Mouse (Mus musculus): ENCODE measurements around the gene Bbs9.
A peak's percentile ranks its signal among the peaks of the same experiment; 100 is the strongest.
"Not testable (repeated sequence)": the region's sequence is repeated elsewhere in the genome, so short reads cannot be mapped to it uniquely, and the experiment has no call there.

Bbs9 gene

GRCm38 (mm10) chr9:22475424-22475868 lies at the start of gene Bbs9:
Gene Bbs9 (plus strand): TSS chr9:22475715.
- peak; percentile 94 for DNase-seq

DNA sequence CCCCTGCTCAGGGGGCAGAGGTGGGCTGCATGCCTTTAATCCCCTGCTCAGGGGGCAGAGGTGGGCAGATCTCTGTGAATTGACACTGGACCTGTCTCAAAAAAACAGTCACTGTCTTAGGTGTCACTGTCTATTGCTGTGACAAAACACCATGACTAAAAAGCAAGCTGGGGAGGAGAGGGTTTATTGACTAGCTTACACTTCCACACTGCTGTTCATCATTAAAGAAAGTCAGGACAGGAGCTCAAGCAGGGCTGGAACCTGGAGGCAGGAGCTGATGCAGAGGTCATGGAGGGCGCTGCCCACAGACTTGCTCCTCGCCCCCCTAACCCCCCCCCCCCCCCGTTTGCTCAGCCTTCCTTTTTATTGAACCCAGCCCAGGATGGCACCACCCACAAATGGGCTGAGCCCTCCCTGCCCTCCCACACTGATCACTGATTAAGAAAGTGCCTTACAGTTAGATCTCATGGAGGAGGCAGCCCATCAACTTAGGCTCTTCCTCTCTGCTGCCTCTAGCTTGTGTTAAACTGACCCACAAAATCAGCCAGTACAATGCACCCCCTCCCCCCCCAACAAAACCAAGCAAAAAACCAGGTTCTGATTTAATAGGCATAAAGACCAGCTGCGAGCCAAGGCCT lies 47.4 kb upstream of the Bbs9 start:
- no peak for DNase-seq

DNA sequence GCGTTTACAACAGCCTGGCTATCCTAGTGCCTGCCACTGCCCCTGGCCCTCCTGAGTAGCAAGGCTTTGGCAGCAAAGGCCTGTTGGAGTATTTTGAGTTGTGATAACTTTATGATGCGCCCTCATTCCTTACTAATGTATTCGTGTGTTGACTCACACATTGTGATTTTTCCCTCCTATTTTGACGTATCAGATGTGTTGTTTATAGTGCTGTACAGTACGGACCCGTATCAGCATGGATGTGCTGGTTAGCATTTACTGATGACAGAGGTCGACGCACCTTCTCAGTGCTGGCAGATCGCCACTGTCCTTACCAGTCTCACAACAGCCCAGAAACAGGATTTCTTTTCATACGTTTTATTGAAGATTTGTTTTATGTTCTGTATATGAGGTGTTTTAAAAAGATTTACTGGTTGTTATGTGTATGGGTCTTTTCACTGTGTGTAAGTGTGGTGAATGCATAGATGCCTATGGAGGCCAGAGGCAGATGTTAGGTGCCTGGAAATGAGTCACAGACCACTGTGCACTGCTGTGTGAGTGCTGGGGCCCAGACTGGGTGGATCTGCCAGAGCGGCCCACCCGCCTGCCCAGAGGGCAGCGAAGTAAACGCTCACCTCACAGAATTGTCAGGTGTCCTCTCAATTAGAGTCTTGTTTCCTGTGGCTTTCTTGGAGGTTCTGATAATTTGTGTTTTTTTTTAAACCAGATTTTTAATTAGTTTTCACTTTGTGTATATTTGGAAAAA lies 46.7 kb upstream of the Bbs9 start:
- DNase-seq = no peak

GRCm38 (mm10) chr9:22429533-22430241 lies 45.8 kb upstream of the Bbs9 start:
- DNase-seq = peak; percentile 57

DNA sequence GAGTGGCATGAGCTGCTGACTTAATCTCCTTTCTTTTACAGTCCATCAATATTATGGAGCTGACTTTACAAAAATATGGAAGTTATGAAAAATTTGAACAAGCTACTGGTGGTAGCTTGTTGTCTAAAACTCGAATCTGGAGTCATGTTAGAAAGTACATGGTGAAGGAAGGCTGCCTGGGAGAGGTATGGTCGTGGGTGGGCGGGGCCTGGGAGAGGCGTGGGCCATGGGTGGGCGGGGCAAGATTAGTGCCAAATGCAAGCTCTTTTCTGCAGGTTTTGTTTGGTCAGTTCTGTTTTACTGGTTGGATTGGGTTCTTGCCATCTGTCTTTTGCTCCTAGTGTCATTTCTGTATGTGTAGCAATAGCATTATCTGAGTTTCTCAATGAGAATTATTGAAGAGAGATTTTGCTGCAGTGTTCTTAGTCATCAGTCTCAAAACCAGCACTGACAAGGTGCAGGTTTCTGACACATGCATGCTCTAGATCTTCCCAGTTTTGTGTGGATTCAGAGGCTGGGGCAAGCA lies 45.1 kb upstream of the Bbs9 start:
- DNase-seq = peak; percentile 40

- no peak for DNase-seq
Observed at GRCm38 (mm10) chr9:22433221-22433620, 42.3 kb upstream of the Bbs9 start.

DNA sequence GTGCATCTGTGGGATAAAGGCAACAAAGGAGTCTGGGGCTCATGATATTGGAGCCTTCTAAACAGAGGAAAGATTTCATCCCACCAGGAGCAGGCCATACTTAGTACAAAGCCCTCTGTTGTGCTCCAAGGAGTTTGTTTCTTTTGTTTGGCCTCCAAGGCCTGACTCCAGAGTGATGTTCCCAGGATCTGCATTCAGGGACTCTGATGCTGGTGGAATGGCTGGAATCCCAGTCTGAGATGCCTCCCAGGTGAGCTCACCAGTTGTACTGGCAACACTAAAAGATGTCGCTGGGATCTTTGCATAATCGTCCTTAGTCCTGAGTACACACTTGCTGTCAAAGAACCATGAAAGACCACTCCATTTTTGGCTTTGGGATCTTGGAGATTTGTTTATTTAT lies 41.4 kb upstream of the Bbs9 start:
- no peak for DNase-seq

GRCm38 (mm10) chr9:22438826-22439225 lies 36.7 kb upstream of the Bbs9 start:
- DNase-seq = no peak

DNA sequence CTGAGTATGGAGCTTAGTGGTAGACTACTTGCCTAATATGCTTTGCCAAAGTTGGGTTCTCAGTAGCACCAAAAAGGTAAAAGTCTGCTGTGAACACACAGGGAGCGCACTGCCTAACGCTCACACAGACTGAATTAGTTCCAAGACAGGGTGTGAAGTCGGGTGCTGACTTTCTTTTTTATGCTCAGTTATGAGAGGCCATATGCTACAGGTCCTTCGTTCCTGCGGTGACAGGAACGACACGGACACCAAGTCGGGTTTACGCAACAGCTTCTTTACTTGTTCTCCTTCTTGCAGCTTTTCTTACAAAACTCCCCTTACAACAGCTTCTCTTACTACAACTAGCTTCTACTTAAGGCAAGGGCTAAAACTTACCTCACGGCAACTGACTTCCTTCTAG lies 32.4 kb upstream of the Bbs9 start:
- no peak for DNase-seq

- no peak for DNase-seq
Observed at GRCm38 (mm10) chr9:22445123-22445522, 30.4 kb upstream of the Bbs9 start.

DNA sequence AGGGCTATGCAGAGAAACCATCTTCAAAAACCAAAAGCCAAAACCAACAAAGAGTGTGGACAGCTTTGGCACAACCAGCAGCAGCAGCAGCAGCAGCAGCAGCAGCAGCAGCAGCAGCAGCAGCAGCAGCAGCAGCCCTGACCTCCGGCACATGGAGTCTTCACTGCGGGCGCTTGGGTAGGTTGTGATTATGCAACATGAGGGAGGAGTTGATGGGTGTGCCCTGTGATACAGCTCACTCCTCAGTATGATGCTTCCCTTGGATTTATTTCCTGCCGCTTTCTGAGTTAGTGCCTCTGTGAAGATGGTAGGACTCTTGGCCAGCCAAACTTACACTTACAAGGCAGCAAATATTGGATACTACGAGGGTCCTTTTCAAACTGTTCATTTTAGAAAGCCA lies 28.3 kb upstream of the Bbs9 start:
- DNase-seq = no peak

- no peak for DNase-seq
Observed at GRCm38 (mm10) chr9:22448420-22448819, 27.1 kb upstream of the Bbs9 start.

GRCm38 (mm10) chr9:22449209-22449608 lies 26.3 kb upstream of the Bbs9 start:
- DNase-seq = no peak

GRCm38 (mm10) chr9:22452697-22453096 lies 22.8 kb upstream of the Bbs9 start:
- no peak for DNase-seq

DNA sequence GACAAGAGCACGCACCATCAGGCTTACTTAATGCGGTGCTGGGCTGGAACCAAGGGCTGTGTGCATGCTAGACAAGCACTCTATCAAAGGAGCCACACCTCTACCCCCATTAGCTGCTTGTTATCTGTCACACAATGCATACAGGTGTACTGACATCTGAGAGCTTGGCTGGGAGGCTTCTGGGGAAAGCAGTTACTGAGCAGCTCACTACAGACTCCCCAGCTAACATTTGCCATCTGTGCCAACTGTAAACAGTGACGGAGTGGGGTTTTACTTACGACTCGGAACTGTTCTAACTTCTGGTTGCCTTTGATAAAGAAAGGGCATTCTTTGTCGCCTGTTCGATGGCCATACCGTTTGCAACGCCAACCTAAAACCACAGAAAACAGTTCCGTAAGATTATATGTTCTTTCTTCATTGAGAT lies 22.0 kb upstream of the Bbs9 start:
- DNase-seq = no peak

- DNase-seq = not testable (repeated sequence)
Observed at GRCm38 (mm10) chr9:22453990-22454389, 21.5 kb upstream of the Bbs9 start, which contains the start of gene Gm17545. Gene Gm17545 (plus strand): TSS chr9:22454290.

- DNase-seq = no peak
Observed at GRCm38 (mm10) chr9:22455041-22455440, 20.5 kb upstream of the Bbs9 start.

DNA sequence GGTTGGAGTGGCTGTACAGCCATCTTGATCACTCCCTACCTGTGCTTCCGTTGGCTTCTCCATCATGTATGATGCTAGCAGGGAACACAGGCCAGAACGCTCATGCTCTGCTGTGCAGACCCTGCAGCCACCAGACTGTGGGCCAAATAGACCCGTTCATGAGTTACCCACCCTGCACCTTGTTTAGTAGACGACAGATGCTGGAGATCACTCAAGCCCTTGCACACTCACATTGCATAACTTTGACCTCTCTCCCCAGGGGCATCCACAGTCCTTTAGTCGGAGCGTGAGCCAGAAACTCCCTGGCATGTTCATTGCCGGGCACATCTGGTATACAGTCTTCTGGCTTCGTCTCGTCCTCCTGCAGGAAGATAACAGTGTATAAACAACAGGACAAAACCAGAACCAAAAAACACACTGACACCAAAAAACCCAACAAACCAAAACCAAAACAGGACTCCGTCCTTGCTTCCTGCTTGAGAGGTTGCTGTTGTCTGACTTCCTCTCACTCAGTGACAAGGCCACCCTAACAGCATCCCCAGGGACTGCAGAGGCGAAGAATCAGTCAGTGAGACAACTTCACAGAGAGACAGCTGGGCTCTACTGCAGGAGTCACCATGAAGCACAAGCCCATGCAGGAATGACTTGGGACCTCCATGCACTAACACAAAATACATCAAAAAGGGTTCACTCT lies 18.2 kb upstream of the Bbs9 start:
- no peak for DNase-seq

DNA sequence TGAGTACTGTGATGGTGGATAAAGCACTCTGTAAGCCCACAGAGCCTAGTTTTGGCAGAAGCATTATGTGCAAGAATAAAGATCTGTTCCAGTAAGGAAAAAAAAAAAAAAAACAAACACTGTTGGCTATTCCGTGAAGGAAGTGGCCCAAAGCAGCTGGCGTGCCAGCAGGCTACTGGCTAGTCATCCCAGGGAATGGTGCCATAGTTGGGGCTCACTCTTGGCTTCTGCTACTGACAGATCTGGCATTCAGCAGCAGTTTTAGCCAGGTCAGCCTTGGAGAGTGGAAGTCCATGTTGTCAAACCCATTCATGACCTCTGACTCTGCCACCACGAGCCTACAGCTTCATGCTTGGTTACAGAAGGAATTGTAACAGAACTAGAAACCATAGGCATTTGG lies 13.6 kb upstream of the Bbs9 start:
- DNase-seq = no peak

DNA sequence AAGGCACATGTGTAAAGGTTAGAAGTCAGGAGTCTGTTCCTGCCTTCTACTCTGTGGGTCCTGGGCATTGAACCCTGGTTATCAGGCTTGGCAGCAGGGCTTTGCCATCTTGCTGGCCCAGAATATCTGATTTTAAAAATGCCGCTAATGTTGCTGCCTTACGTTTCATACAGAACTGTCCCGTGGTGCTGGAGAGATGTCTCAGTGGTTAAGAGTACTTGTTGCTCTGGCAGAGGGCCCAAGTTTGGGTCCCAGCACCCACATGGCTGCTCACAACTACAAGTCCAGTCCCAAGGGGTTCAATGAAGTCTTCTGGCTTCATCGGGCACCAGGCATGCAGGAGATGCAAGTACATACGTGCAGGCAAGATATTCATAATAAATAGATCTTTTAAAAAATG lies 9.3 kb upstream of the Bbs9 start:
- DNase-seq = no peak

GRCm38 (mm10) chr9:22467371-22468169 lies 7.9 kb upstream of the Bbs9 start:
- peak; percentile 68 for DNase-seq

All from kidney, postnatal 10 days (tissue).